Mouse (Mus musculus): ENCODE measurements around the gene Bbs12. TPM values are rescaled to one million over a fixed set of nuclear protein-coding genes. Genes with fewer than 3 reads are reported as not detected.

Gene Bbs12
- polyA plus RNA-seq (2015; fragmentation: Nextera tagmentation; extraction: Ambion mirVana), result 3.9 and 4.3 TPM in 2 replicates

- Histone ChIP-seq H3K36me3 (ENCODE audit: control insufficient read depth, insufficient read depth, low read length) (no peaks in the 10 kb centered on the region), H3K27me3 (replicated peaks; ENCODE audit: control insufficient read depth, insufficient read depth, low read length) (no peaks in the 10 kb centered on the region), H3K4me3 (ENCODE audit: low read length) (peak within 1 kb of the TSS; percentile 89), H3K4me1 (ENCODE audit: control insufficient read depth, insufficient read depth, low read length) (peaks cover 7% of the 10 kb centered on the region), H3K4me2 (ENCODE audit: low read depth, low read length) (peak within 1 kb of the TSS; percentile 80), H3K9ac (ENCODE audit: low read depth, low read length) (peak within 1 kb of the TSS; percentile 90), H3K9me3 (ENCODE audit: control insufficient read depth, low read length) (no peaks in the 10 kb centered on the region), H3K27ac (ENCODE audit: low read length) (peak within 1 kb of the TSS; percentile 70)
- WGBS, result under 1% methylated on average over 54 of the region's 54 CpGs
- ATAC-seq, result peak; percentile 100
Measured at GRCm38 (mm10) chr3:37312370-37312941, at the start of gene Bbs12, which contains the start of gene Cetn4. TSS of gene Bbs12 (plus strand) at chr3:37312554. TSS of gene Cetn4 (minus strand) at chr3:37312708.

- no peak overlapping the region for H3K27ac ChIP-seq (ENCODE audit: low read length)
- ATAC-seq, result no peak
- H3K9me3 ChIP-seq (ENCODE audit: control insufficient read depth, low read length), result no peaks in the 10 kb centered on the region
- no peaks in the 10 kb centered on the region for H3K4me1 ChIP-seq (ENCODE audit: control insufficient read depth, insufficient read depth, low read length)
- WGBS, result 84% methylated on average over 11 of the region's 11 CpGs
- no peaks in the 10 kb centered on the region for H3K27me3 ChIP-seq (replicated peaks; ENCODE audit: control insufficient read depth, insufficient read depth, low read length)
- H3K36me3 ChIP-seq (ENCODE audit: control insufficient read depth, insufficient read depth, low read length), result no peaks in the 10 kb centered on the region
- no peak overlapping the region for H3K4me2 ChIP-seq (ENCODE audit: low read depth, low read length)
- H3K9ac ChIP-seq (ENCODE audit: low read depth, low read length), result no peak overlapping the region
- H3K4me3 ChIP-seq (ENCODE audit: low read length), result no peak overlapping the region
Measured at GRCm38 (mm10) chr3:37268338-37268737, 44.0 kb upstream of the Bbs12 start.

GRCm38 (mm10) chr3:37269926-37270325 lies 42.4 kb upstream of the Bbs12 start:
- WGBS, result 79% methylated on average over 4 of the region's 4 CpGs
- no peak for ATAC-seq
- H3K27me3 ChIP-seq (replicated peaks; ENCODE audit: control insufficient read depth, insufficient read depth, low read length), result no peaks in the 10 kb centered on the region
- no peaks in the 10 kb centered on the region for H3K9me3 ChIP-seq (ENCODE audit: control insufficient read depth, low read length)
- no peaks in the 10 kb centered on the region for H3K36me3 ChIP-seq (ENCODE audit: control insufficient read depth, insufficient read depth, low read length)
- no peak overlapping the region for H3K4me2 ChIP-seq (ENCODE audit: low read depth, low read length)
- H3K27ac ChIP-seq (ENCODE audit: low read length), result no peak overlapping the region
- H3K4me3 ChIP-seq (ENCODE audit: low read length), result no peak overlapping the region
- H3K9ac ChIP-seq (ENCODE audit: low read depth, low read length), result no peak overlapping the region
- H3K4me1 ChIP-seq (ENCODE audit: control insufficient read depth, insufficient read depth, low read length), result no peaks in the 10 kb centered on the region

GRCm38 (mm10) chr3:37271209-37271608 lies 41.1 kb upstream of the Bbs12 start:
- no peaks in the 10 kb centered on the region for H3K4me1 ChIP-seq (ENCODE audit: control insufficient read depth, insufficient read depth, low read length)
- H3K27me3 ChIP-seq (replicated peaks; ENCODE audit: control insufficient read depth, insufficient read depth, low read length), result no peaks in the 10 kb centered on the region
- no peaks in the 10 kb centered on the region for H3K9me3 ChIP-seq (ENCODE audit: control insufficient read depth, low read length)
- H3K36me3 ChIP-seq (ENCODE audit: control insufficient read depth, insufficient read depth, low read length), result no peaks in the 10 kb centered on the region
- no peak overlapping the region for H3K4me3 ChIP-seq (ENCODE audit: low read length)
- H3K4me2 ChIP-seq (ENCODE audit: low read depth, low read length), result no peak overlapping the region
- H3K27ac ChIP-seq (ENCODE audit: low read length), result no peak overlapping the region
- 2% methylated on average over 1 of the region's 1 CpGs for WGBS
- no peak for ATAC-seq
- H3K9ac ChIP-seq (ENCODE audit: low read depth, low read length), result no peak overlapping the region

- Histone ChIP-seq H3K9me3 (ENCODE audit: control insufficient read depth, low read length) (no peaks in the 10 kb centered on the region), H3K4me3 (ENCODE audit: low read length) (no peak overlapping the region), H3K27me3 (replicated peaks; ENCODE audit: control insufficient read depth, insufficient read depth, low read length) (no peaks in the 10 kb centered on the region), H3K4me1 (ENCODE audit: control insufficient read depth, insufficient read depth, low read length) (no peaks in the 10 kb centered on the region), H3K4me2 (ENCODE audit: low read depth, low read length) (no peak overlapping the region), H3K9ac (ENCODE audit: low read depth, low read length) (no peak overlapping the region), H3K27ac (ENCODE audit: low read length) (no peak overlapping the region), H3K36me3 (ENCODE audit: control insufficient read depth, insufficient read depth, low read length) (no peaks in the 10 kb centered on the region)
- no peak for ATAC-seq
- WGBS, result 80% methylated on average over 7 of the region's 7 CpGs
Measured at GRCm38 (mm10) chr3:37273092-37273491, 39.3 kb upstream of the Bbs12 start.

- no peak overlapping the region for H3K9ac ChIP-seq (ENCODE audit: low read depth, low read length)
- H3K4me2 ChIP-seq (ENCODE audit: low read depth, low read length), result no peak overlapping the region
- WGBS, result 78% methylated on average over 6 of the region's 6 CpGs
- no peak overlapping the region for H3K27ac ChIP-seq (ENCODE audit: low read length)
- no peak overlapping the region for H3K4me3 ChIP-seq (ENCODE audit: low read length)
- H3K9me3 ChIP-seq (ENCODE audit: control insufficient read depth, low read length), result no peaks in the 10 kb centered on the region
- no peaks in the 10 kb centered on the region for H3K36me3 ChIP-seq (ENCODE audit: control insufficient read depth, insufficient read depth, low read length)
- no peaks in the 10 kb centered on the region for H3K27me3 ChIP-seq (replicated peaks; ENCODE audit: control insufficient read depth, insufficient read depth, low read length)
- H3K4me1 ChIP-seq (ENCODE audit: control insufficient read depth, insufficient read depth, low read length), result no peaks in the 10 kb centered on the region
- ATAC-seq, result no peak
Measured at GRCm38 (mm10) chr3:37274661-37275060, 37.7 kb upstream of the Bbs12 start.

GRCm38 (mm10) chr3:37280221-37280620 lies 32.1 kb upstream of the Bbs12 start:
- no peaks in the 10 kb centered on the region for H3K36me3 ChIP-seq (ENCODE audit: control insufficient read depth, insufficient read depth, low read length)
- no peak overlapping the region for H3K4me2 ChIP-seq (ENCODE audit: low read depth, low read length)
- no peaks in the 10 kb centered on the region for H3K9me3 ChIP-seq (ENCODE audit: control insufficient read depth, low read length)
- WGBS, result 85% methylated on average over 1 of the region's 1 CpGs
- no peak overlapping the region for H3K9ac ChIP-seq (ENCODE audit: low read depth, low read length)
- H3K4me1 ChIP-seq (ENCODE audit: control insufficient read depth, insufficient read depth, low read length), result no peaks in the 10 kb centered on the region
- ATAC-seq, result no peak
- H3K4me3 ChIP-seq (ENCODE audit: low read length), result no peak overlapping the region
- no peaks in the 10 kb centered on the region for H3K27me3 ChIP-seq (replicated peaks; ENCODE audit: control insufficient read depth, insufficient read depth, low read length)
- no peak overlapping the region for H3K27ac ChIP-seq (ENCODE audit: low read length)

- Histone ChIP-seq H3K27ac (ENCODE audit: low read length) (no peak overlapping the region), H3K36me3 (ENCODE audit: control insufficient read depth, insufficient read depth, low read length) (no peaks in the 10 kb centered on the region), H3K9ac (ENCODE audit: low read depth, low read length) (no peak overlapping the region), H3K4me1 (ENCODE audit: control insufficient read depth, insufficient read depth, low read length) (no peaks in the 10 kb centered on the region), H3K4me2 (ENCODE audit: low read depth, low read length) (no peak overlapping the region), H3K27me3 (replicated peaks; ENCODE audit: control insufficient read depth, insufficient read depth, low read length) (no peaks in the 10 kb centered on the region), H3K9me3 (ENCODE audit: control insufficient read depth, low read length) (no peaks in the 10 kb centered on the region), H3K4me3 (ENCODE audit: low read length) (no peak overlapping the region)
- 75% methylated on average over 8 of the region's 8 CpGs for WGBS
- no peak for ATAC-seq
Measured at GRCm38 (mm10) chr3:37280871-37281270, 31.5 kb upstream of the Bbs12 start.

GRCm38 (mm10) chr3:37282299-37282922 lies 29.9 kb upstream of the Bbs12 start:
- 82% methylated on average over 11 of the region's 11 CpGs for WGBS
- H3K9ac ChIP-seq (ENCODE audit: low read depth, low read length), result no peak overlapping the region
- ATAC-seq, result no peak

More at GRCm38 (mm10) chr3:37282299-37282922, 29.9 kb upstream of the Bbs12 start:
- no peaks in the 10 kb centered on the region for H3K27me3 ChIP-seq (replicated peaks; ENCODE audit: control insufficient read depth, insufficient read depth, low read length)
- no peak overlapping the region for H3K4me2 ChIP-seq (ENCODE audit: low read depth, low read length)
- no peak overlapping the region for H3K27ac ChIP-seq (ENCODE audit: low read length)
- no peaks in the 10 kb centered on the region for H3K4me1 ChIP-seq (ENCODE audit: control insufficient read depth, insufficient read depth, low read length)
- no peaks in the 10 kb centered on the region for H3K9me3 ChIP-seq (ENCODE audit: control insufficient read depth, low read length)
- no peak overlapping the region for H3K4me3 ChIP-seq (ENCODE audit: low read length)
- H3K36me3 ChIP-seq (ENCODE audit: control insufficient read depth, insufficient read depth, low read length), result no peaks in the 10 kb centered on the region
